Mouse (Mus musculus) embryonic fibroblast, embryonic 13.5 days (primary cell): ENCODE results near the gene Olfr1490.
"Not testable (repeated sequence)": the region's sequence is repeated elsewhere in the genome, so short reads cannot be mapped to it uniquely, and the experiment has no call there.

Experiments used
- CTCF ChIP-seq: IDR thresholded peaks from 2 replicates; pipeline ENCODE4 v1.5.1; 2011; ENCODE audit warnings: mild to moderate bottlenecking, control low read depth, low read length, moderate library complexity, borderline replicate concordance; ENCODE audit not compliant: insufficient read depth
- POLR2A ChIP-seq: IDR thresholded peaks from 2 replicates; pipeline ENCODE4 v1.6.1; 2011; ENCODE audit warnings: low read depth, mild to moderate bottlenecking, control low read depth, low read length, moderate library complexity

GRCm38 (mm10) chr19:13617075-13617474 is 33.8 kb upstream of the Olfr1490 start, which contains the start of gene Olfr1487:
- TF ChIP-seq POLR2A, CTCF: not testable (repeated sequence)
